Comparison of ENCODE assay signal across 10 mouse cellular contexts in genomic region chr19:25351257-25351955, GRCm38 (mm10).
A peak's percentile ranks its signal among the peaks of the same experiment; 100 is the strongest.
DNase-seq lines count a peak whose midpoint lies in the region; ATAC-seq lines count a peak whose summit lies in the region.
"Had no signal": no experiment of that assay in that cellular context is flagged by ENCODE, and none has a peak within 500 bp of the region (broad histone marks: within the 10 kb centered on the region; RNA-seq: fewer than 3 reads in every experiment).

No protein-coding gene starts in this region.

- no peak overlapping the region for H3K27ac ChIP-seq in hindbrain, embryonic 13.5 days
- H3K27ac ChIP-seq in hindbrain, embryonic 10.5 days = no peak overlapping the region
- no peak overlapping the region for H3K27ac ChIP-seq in midbrain, embryonic 11.5 days (ENCODE audit: low read depth, low read length)
- H3K27ac ChIP-seq in midbrain, embryonic 13.5 days = no peak overlapping the region
- no peak overlapping the region for H3K27ac ChIP-seq in hindbrain, embryonic 16.5 days (ENCODE audit: low read depth, low read length)
- H3K27ac ChIP-seq: liver, embryonic 13.5 days had no signal

- H3K9me3 ChIP-seq in hindbrain, embryonic 13.5 days = no peaks in the 10 kb centered on the region
- no peaks in the 10 kb centered on the region for H3K9me3 ChIP-seq in hindbrain, embryonic 10.5 days
- no peaks in the 10 kb centered on the region for H3K9me3 ChIP-seq in midbrain, embryonic 11.5 days (ENCODE audit: control insufficient read depth, low read length)
- no peaks in the 10 kb centered on the region for H3K9me3 ChIP-seq in midbrain, embryonic 13.5 days
- no peaks in the 10 kb centered on the region for H3K9me3 ChIP-seq in hindbrain, embryonic 16.5 days (ENCODE audit: control insufficient read depth, low read length)
- H3K9me3 ChIP-seq: liver, embryonic 13.5 days had no signal

- no peak overlapping the region for H3K4me3 ChIP-seq in hindbrain, embryonic 13.5 days
- H3K4me3 ChIP-seq in hindbrain, embryonic 10.5 days = no peak overlapping the region
- H3K4me3 ChIP-seq in midbrain, embryonic 11.5 days (ENCODE audit: low read depth, low read length) = no peak overlapping the region
- no peak overlapping the region for H3K4me3 ChIP-seq in midbrain, embryonic 13.5 days (replicated peaks)
- no peak overlapping the region for H3K4me3 ChIP-seq in hindbrain, embryonic 16.5 days (ENCODE audit: low read length)
- H3K4me3 ChIP-seq: liver, embryonic 13.5 days had no signal

- peak; percentile 78 for ATAC-seq in hindbrain, embryonic 13.5 days (ENCODE audit: low FRiP score)
- peak; percentile 55; the same call in 1 of the 2 replicates for ATAC-seq in midbrain, embryonic 11.5 days (ENCODE audit: low FRiP score)
- no peak for ATAC-seq in midbrain, embryonic 13.5 days
- ATAC-seq in hindbrain, embryonic 16.5 days = peak; percentile 77

- WGBS in hindbrain, embryonic 13.5 days = 50% methylated on average over 15 of the region's 15 CpGs
- WGBS in hindbrain, embryonic 10.5 days = 81% methylated on average over 15 of the region's 15 CpGs
- 68% methylated on average over 15 of the region's 15 CpGs for WGBS in midbrain, embryonic 11.5 days
- 64% methylated on average over 15 of the region's 15 CpGs for WGBS in midbrain, embryonic 13.5 days
- WGBS in hindbrain, embryonic 16.5 days = 42% methylated on average over 15 of the region's 15 CpGs

- no peaks in the 10 kb centered on the region for H3K36me3 ChIP-seq in hindbrain, embryonic 13.5 days
- no peaks in the 10 kb centered on the region for H3K36me3 ChIP-seq in hindbrain, embryonic 10.5 days
- H3K36me3 ChIP-seq in midbrain, embryonic 11.5 days (ENCODE audit: control insufficient read depth, insufficient read depth, low read length) = no peaks in the 10 kb centered on the region
- H3K36me3 ChIP-seq in midbrain, embryonic 13.5 days = no peaks in the 10 kb centered on the region
- no peaks in the 10 kb centered on the region for H3K36me3 ChIP-seq in hindbrain, embryonic 16.5 days (ENCODE audit: control insufficient read depth, insufficient read depth, low read length)
- H3K36me3 ChIP-seq: liver, embryonic 13.5 days had no signal

- peaks cover 25% of the 10 kb centered on the region for H3K4me1 ChIP-seq in hindbrain, embryonic 13.5 days (replicated peaks)
- peaks cover 9% of the 10 kb centered on the region; the same call in 1 of the 2 replicates for H3K4me1 ChIP-seq in hindbrain, embryonic 10.5 days (replicated peaks)
- no peaks in the 10 kb centered on the region for H3K4me1 ChIP-seq in midbrain, embryonic 11.5 days (ENCODE audit: control insufficient read depth, insufficient read depth, low read length)
- peaks cover 15% of the 10 kb centered on the region; the same call in 1 of the 2 replicates for H3K4me1 ChIP-seq in midbrain, embryonic 13.5 days (replicated peaks)
- peaks cover 8% of the 10 kb centered on the region for H3K4me1 ChIP-seq in hindbrain, embryonic 16.5 days (ENCODE audit: control insufficient read depth, insufficient read depth, low read depth, low read length)

- H3K27me3 ChIP-seq in hindbrain, embryonic 13.5 days = no peaks in the 10 kb centered on the region
- no peaks in the 10 kb centered on the region for H3K27me3 ChIP-seq in hindbrain, embryonic 10.5 days (ENCODE audit: insufficient read depth, poor library complexity, severe bottlenecking)
- no peaks in the 10 kb centered on the region for H3K27me3 ChIP-seq in midbrain, embryonic 11.5 days (ENCODE audit: control insufficient read depth, insufficient read depth, low read length)
- H3K27me3 ChIP-seq in midbrain, embryonic 13.5 days = no peaks in the 10 kb centered on the region
- H3K27me3 ChIP-seq in hindbrain, embryonic 16.5 days (replicated peaks; ENCODE audit: control insufficient read depth, insufficient read depth, low read length) = no peaks in the 10 kb centered on the region
- H3K27me3 ChIP-seq: liver, embryonic 13.5 days had no signal

- H3K9ac ChIP-seq in hindbrain, embryonic 13.5 days = no peak overlapping the region
- H3K9ac ChIP-seq in midbrain, embryonic 11.5 days (ENCODE audit: low read length) = no peak overlapping the region
- no peak overlapping the region for H3K9ac ChIP-seq in midbrain, embryonic 13.5 days (replicated peaks)
- H3K9ac ChIP-seq in hindbrain, embryonic 16.5 days (ENCODE audit: low read depth, low read length) = peak overlapping the region; percentile 11; the same call in 1 of the 2 replicates
- H3K9ac ChIP-seq: liver, embryonic 13.5 days had no signal

- H3K4me2 ChIP-seq in hindbrain, embryonic 13.5 days = peak overlapping the region; percentile 11
- H3K4me2 ChIP-seq in midbrain, embryonic 11.5 days = no peak overlapping the region
- H3K4me2 ChIP-seq in midbrain, embryonic 13.5 days (replicated peaks) = no peak overlapping the region
- peak overlapping the region; percentile 36 for H3K4me2 ChIP-seq in hindbrain, embryonic 16.5 days (ENCODE audit: low read length)
- H3K4me2 ChIP-seq: liver, embryonic 13.5 days had no signal

- DNase-seq in hindbrain, embryonic 10.5 days (ENCODE audit: low spot score) = no peak
- DNase-seq in midbrain, embryonic 11.5 days (ENCODE audit: low spot score, missing footprints) = no peak
- DNase-seq in right cerebral cortex, postnatal 10 days (ENCODE audit: low spot score in 2 of 2) = peak; percentile 33 to 38
- DNase-seq in spleen, adult 18-20 months = no peak
- DNase-seq in frontal cortex, postnatal 10 days (ENCODE audit: low spot score in 2 of 2) = no peak
- DNase-seq: gastrocnemius, postnatal 14 days; liver, embryonic 13.5 days had no signal

Comparison
In these comparisons a context has a peak if more than half of its experiments do, and no peak if none do; other contexts are left out.
1. H3K4me2 ChIP-seq: peak in hindbrain, embryonic 13.5 days (single experiment) and hindbrain, embryonic 16.5 days (single experiment); none in midbrain, embryonic 11.5 days (single experiment) and midbrain, embryonic 13.5 days (single experiment).
2. DNase-seq: peak in right cerebral cortex, postnatal 10 days (2 of 2); none in hindbrain, embryonic 10.5 days (single experiment), midbrain, embryonic 11.5 days (single experiment), spleen, adult 18-20 months (0 of 2) and frontal cortex, postnatal 10 days (0 of 2).